Mouse (Mus musculus): ENCODE results near the gene Ccng1. TPM values are rescaled to one million over a fixed set of nuclear protein-coding genes. Genes with fewer than 3 reads are reported as not detected.

The Ccng1 gene
- total and polyA plus RNA-seq, 3 experiments, result 156 to 348 (median 175) TPM

GRCm38 (mm10) chr11:40754664-40755107 is 425 bp downstream of the Ccng1 start:
- dilution Hi-C loops (cut with MboI; ENCODE audit: extremely low pct_ligation_motif_present, extremely low pct_unique_long_range_greater_than_20kb, low sequenced_read_pairs) (no loop called here), in situ Hi-C loops (cut with MboI; ENCODE audit: low pct_ligation_motif_present, low pct_unique_long_range_greater_than_20kb, low sequenced_read_pairs) (loop anchor here (10.0 to 25.0 kb wide), 2 partner anchors 60 to 142 kb away; partner anchors contain the start of gene Mat2b)
- Histone ChIP-seq H3K79me2 (replicated peaks; ENCODE audit: control insufficient read depth, extremely low read depth, insufficient read depth, poor library complexity, severe bottlenecking) (peaks cover 31% of the 10 kb centered on the region), H3K27ac (ENCODE audit: insufficient read depth, low read depth) (peak overlapping the region; percentile 79), H3K4me3 (replicated peaks in 1 of 3; ENCODE audit: low read depth in 2 of 3, low read length in 2 of 3, poor library complexity in 1 of 3) (peak overlapping the region; percentile 87 to 97 (median 96)), H3K4me1 (ENCODE audit: control insufficient read depth in 1 of 2, insufficient read depth in 2 of 2) (peaks cover 10 to 52% of the 10 kb centered on the region in 2 experiments), H3K4me2 (ENCODE audit: insufficient read depth, low read depth, poor library complexity, severe bottlenecking) (peak overlapping the region; percentile 83), H3K27me3 (replicated peaks) (no peaks in the 10 kb centered on the region), H3K9ac (ENCODE audit: insufficient read depth, low read depth) (peak overlapping the region; percentile 100), H3K9me3 (replicated peaks; ENCODE audit: low read length) (no peaks in the 10 kb centered on the region), H3K36me3 (replicated peaks in 1 of 2; ENCODE audit: control insufficient read depth in 1 of 2, insufficient read depth in 1 of 2, low read length in 1 of 2) (peaks cover 20 to 38% of the 10 kb centered on the region in 2 experiments)
- no peak for TF ChIP-seq ZC3H11A (IDR thresholded peaks at IDR 0.05; ENCODE audit: low read depth, low read length)
- peak; percentile 46 for DNase-seq (ENCODE audit: extremely low read depth)

- peak overlapping the region; percentile 87 to 97 (median 96) for H3K4me3 ChIP-seq (replicated peaks in 1 of 3; ENCODE audit: low read depth in 2 of 3, low read length in 2 of 3, poor library complexity in 1 of 3)
These were observed 1.3 kb downstream of the Ccng1 start for GRCm38 (mm10) chr11:40753836-40754235.

GRCm38 (mm10) chr11:40747716-40748115 is 7.4 kb downstream of the Ccng1 start:
- peaks cover 21 to 66% of the 10 kb centered on the region in 2 experiments for H3K36me3 ChIP-seq (replicated peaks in 1 of 2; ENCODE audit: control insufficient read depth in 1 of 2, insufficient read depth in 1 of 2, low read length in 1 of 2)
- in situ Hi-C loops (cut with MboI; ENCODE audit: low pct_ligation_motif_present, low pct_unique_long_range_greater_than_20kb, low sequenced_read_pairs), result no loop called here

More at GRCm38 (mm10) chr11:40753836-40754235, 1.3 kb downstream of the Ccng1 start:
- H3K27me3 ChIP-seq (replicated peaks), result no peaks in the 10 kb centered on the region
- dilution Hi-C loops (cut with MboI; ENCODE audit: extremely low pct_ligation_motif_present, extremely low pct_unique_long_range_greater_than_20kb, low sequenced_read_pairs) (no loop called here), in situ Hi-C loops (cut with MboI; ENCODE audit: low pct_ligation_motif_present, low pct_unique_long_range_greater_than_20kb, low sequenced_read_pairs) (loop anchor here (10.0 to 25.0 kb wide), 2 partner anchors 59 to 142 kb away; partner anchors contain the start of gene Mat2b)
- peak overlapping the region; percentile 97 for H3K4me2 ChIP-seq (ENCODE audit: insufficient read depth, low read depth, poor library complexity, severe bottlenecking)
- H3K9ac ChIP-seq (ENCODE audit: insufficient read depth, low read depth), result peak overlapping the region; percentile 100
- DNase-seq (ENCODE audit: extremely low read depth), result no peak
- TF ChIP-seq MEF2A (IDR thresholded peaks at IDR 0.05; ENCODE audit: borderline replicate concordance, low read depth, low read length), result 0 out of 2 replicates have a peak, but pooled peaks have one; percentile 34
- TF ChIP-seq SIN3A (IDR thresholded peaks at IDR 0.05; ENCODE audit: low read length), result 0 out of 2 replicates have a peak, but pooled peaks have one; percentile 52
- no peak for TF ChIP-seq POLR2AphosphoS2 (IDR thresholded peaks at IDR 0.05; ENCODE audit: low read depth, low read length)
- H3K4me1 ChIP-seq (ENCODE audit: control insufficient read depth in 1 of 2, insufficient read depth in 2 of 2), result peaks cover 10 to 52% of the 10 kb centered on the region in 2 experiments
- peaks cover 31% of the 10 kb centered on the region for H3K79me2 ChIP-seq (replicated peaks; ENCODE audit: control insufficient read depth, extremely low read depth, insufficient read depth, poor library complexity, severe bottlenecking)
- H3K36me3 ChIP-seq (replicated peaks in 1 of 2; ENCODE audit: control insufficient read depth in 1 of 2, insufficient read depth in 1 of 2, low read length in 1 of 2), result peaks cover 23 to 44% of the 10 kb centered on the region in 2 experiments
- H3K9me3 ChIP-seq (replicated peaks; ENCODE audit: low read length), result no peaks in the 10 kb centered on the region
- no peak overlapping the region for H3K27ac ChIP-seq (ENCODE audit: insufficient read depth, low read depth)

More at GRCm38 (mm10) chr11:40747716-40748115, 7.4 kb downstream of the Ccng1 start:
- TF ChIP-seq EP300 (IDR thresholded peaks at IDR 0.05; ENCODE audit: low read length) (no peak), CTCF (conservative IDR thresholded peaks at IDR 0.05 in 1 of 2, IDR thresholded peaks at IDR 0.05 in 1 of 2; ENCODE audit: low read depth in 2 of 2, low read length in 2 of 2) (no peak)
- Histone ChIP-seq H3K4me3 (replicated peaks in 1 of 3; ENCODE audit: low read depth in 2 of 3, low read length in 2 of 3, poor library complexity in 1 of 3) (no peak overlapping the region), H3K4me1 (ENCODE audit: control insufficient read depth in 1 of 2, insufficient read depth in 2 of 2) (peaks cover 4 to 18% of the 10 kb centered on the region in 2 experiments; a peak in 3 of 4 replicates), H3K9ac (ENCODE audit: insufficient read depth, low read depth) (no peak overlapping the region), H3K4me2 (ENCODE audit: insufficient read depth, low read depth, poor library complexity, severe bottlenecking) (no peak overlapping the region), H3K9me3 (replicated peaks; ENCODE audit: low read length) (no peaks in the 10 kb centered on the region), H3K27ac (ENCODE audit: insufficient read depth, low read depth) (no peak overlapping the region), H3K79me2 (replicated peaks; ENCODE audit: control insufficient read depth, extremely low read depth, insufficient read depth, poor library complexity, severe bottlenecking) (peaks cover 9% of the 10 kb centered on the region), H3K27me3 (replicated peaks) (no peaks in the 10 kb centered on the region)
- no peak for DNase-seq (ENCODE audit: extremely low read depth)
- dilution Hi-C loops (cut with MboI; ENCODE audit: extremely low pct_ligation_motif_present, extremely low pct_unique_long_range_greater_than_20kb, low sequenced_read_pairs), result no loop called here

Data from CH12.LX (cell line).